Mouse (Mus musculus): ENCODE measurements at regions not wholly inside any gene's neighbourhood (a gene's known extent, or its start where the extent isn't known, plus 50 kb on each side); places are given as distances from the start of the nearest gene placed in this dataset.

DNA sequence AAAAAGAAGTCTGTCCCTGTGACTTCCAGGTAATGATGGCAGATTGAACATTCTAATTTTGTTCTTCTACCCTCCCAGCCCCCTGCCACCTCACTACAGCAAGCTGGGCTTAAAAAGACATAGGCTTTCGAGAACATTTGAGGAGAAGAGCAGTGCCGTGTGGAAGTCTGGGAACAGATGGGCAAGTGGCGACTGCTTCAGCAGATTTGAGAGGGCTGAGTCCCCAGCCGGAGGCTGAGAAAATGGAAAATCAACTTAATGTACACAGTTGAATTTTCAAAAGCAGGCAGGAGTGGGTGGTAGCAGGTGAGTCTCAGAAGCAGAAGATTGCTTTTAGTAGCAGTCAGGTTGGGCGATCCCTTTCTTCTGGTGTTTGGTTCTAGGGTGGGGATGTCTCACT lies 110.2 kb upstream of the Ctbp2 start:
- no peak for DNase-seq (ENCODE audit: low spot score in 2 of 2)

DNA sequence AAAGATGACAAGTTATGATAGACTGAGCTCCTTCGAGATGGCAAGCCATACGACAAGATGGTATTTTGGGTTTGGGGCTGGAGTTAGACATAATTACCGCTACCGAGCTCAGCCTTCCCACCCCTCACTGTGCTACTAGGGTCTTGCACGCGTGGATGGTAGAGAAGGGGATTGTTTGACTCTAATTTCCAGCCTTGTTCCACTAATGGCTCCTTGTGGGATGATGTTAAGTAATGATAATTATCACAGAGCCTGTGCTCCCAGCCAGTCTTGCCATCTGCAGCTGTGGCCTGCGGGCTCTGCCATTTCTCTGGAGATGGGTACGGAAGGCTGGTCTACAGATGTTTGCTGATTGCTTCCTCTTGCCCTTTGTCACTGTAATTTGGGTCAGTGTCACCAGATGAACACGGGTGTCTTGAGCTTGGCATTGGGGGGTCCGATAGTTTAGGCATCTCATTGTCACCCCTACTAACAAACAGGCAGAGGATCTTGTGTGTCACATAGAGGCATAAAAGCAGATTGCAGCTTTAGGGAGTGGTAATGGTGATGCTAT lies 108.8 kb upstream of the Ctbp2 start:
- no peak for DNase-seq (ENCODE audit: low spot score in 2 of 2)

DNA sequence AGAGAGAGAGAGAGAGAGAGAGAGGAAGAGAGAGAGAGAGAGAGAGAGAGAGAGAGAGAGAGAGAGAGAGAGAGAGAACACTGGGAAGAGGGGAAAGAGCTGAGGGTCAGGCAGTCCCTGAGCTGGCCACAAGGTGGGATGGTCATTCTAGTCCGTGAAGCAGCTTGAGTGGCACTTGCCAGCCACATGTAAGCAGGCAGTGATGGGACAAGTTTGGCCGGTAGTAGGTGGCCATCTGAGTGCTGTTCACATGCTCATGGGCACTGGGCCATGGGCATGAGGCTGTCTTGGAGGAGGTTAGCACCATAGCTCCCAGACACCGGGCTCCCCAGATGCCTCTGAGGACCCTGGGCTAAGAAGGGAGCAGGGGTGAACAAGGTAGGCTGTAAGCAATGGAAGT lies 106.7 kb upstream of the Ctbp2 start:
- peak in 1 of 2 experiments; percentile 16 for DNase-seq (ENCODE audit: low spot score in 2 of 2)

DNA sequence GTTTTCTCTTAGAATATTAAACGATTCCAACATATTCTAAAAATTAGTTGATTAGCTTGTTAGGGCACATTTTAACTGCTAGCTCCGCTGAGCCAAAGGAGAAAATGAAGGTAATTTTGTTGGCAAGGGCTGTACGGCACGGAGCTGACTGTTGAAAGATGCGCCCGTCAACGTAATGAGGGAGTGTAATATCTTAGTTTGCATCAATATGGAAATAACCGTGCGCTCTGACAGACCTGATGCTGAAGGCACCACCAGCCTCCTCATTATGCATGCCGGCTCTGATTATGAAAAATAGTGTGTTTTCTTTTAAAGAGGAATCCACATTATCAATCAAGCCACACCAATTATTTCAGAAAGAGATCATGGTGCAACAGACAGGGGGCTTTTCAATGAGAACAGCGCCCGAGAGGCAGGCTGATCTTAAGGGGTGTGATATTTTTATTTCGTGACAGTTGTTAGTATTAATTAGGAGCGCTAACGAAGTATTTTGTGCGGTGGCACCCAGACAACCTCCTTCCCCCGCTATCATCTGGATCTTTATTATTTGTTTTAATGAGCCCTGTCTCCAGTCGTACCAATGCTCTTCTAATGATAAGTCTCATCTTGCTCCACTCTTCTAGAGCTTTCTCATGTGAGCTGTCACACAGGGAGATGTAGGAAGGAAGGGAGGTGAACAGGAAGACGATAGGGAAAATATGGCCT lies 99.9 kb upstream of the Ctbp2 start:
- no peak for DNase-seq (ENCODE audit: low spot score in 2 of 2)

DNA sequence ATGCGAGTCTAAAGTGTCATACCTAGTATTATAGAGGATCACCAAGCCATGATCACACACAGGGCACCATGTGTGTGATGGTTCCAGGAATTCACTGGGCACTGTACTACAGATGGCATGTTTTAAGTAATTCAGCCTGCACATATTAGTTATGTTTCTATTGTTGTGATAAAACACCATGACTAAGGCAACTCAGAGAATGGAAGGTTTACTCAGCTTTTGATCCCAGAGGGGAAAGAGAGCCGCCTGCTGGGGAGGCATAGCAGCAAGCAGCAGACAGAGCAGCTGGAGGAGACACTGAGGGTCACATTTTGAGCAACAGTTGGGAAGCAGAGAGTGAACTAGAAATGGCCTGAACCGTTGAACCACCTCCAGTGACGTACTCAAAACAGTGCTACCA lies 88.2 kb upstream of the Ctbp2 start:
- DNase-seq (ENCODE audit: low spot score in 2 of 2) = no peak

DNA sequence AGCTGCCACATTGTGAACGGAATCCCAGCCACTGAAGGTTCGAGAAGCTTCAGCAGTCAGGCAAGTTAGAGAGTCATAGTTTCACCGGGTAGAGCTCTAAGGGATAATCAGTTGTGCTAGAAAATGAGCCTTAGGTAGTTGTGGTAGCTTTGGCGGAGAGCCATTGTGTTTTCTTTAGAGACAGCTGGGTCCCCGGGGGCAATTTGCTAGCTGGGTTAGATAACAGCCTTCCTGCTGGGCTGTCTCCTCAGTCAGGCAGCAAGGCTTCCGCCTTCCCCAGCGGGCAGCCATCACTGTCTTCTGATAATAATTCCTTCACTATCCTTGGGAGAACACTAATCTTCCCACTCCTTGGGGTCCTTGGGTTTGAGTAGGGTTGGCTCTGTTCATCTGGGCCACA lies 81.5 kb upstream of the Ctbp2 start:
- DNase-seq (ENCODE audit: low spot score in 2 of 2) = no peak

DNA sequence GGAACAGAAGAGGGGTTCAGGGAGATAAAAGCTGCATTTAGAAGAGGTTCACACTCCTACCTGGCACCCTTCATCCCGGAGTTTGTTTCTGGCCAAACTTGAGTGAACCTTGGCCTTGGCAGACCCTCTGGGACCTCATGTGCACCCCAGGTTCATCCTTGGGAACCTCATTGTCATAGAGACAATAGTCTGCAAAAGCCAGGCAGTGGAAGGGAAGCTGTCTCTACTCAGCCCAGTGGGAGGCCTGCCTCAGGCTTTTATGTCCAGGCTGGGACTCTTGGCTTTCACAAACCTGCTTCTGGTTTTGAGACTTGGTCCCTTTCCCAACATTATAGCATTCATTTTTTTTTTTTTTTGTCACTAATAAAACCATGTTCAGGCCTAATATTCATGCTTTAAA lies 80.3 kb upstream of the Ctbp2 start:
- DNase-seq (ENCODE audit: low spot score in 2 of 2) = no peak

DNA sequence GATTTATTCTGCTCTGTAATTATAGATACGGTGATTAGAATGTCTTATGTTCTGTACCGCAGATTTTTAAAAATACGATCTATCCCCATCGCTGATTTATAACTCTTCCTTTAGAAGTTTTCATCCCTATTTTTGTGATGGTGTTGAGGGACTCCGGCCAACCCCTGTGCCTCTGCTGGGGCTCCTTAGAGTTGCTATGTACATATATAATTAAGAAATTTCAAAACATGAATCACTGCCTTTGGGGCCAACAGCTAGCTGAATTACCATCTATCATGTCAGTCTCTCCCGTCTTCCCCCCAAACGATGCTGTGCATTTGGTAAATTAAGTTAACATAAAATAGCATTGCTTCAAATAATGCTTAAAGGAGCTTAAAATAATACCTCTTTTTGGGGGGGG lies 79.8 kb upstream of the Ctbp2 start:
- DNase-seq (ENCODE audit: low spot score in 2 of 2) = no peak

DNA sequence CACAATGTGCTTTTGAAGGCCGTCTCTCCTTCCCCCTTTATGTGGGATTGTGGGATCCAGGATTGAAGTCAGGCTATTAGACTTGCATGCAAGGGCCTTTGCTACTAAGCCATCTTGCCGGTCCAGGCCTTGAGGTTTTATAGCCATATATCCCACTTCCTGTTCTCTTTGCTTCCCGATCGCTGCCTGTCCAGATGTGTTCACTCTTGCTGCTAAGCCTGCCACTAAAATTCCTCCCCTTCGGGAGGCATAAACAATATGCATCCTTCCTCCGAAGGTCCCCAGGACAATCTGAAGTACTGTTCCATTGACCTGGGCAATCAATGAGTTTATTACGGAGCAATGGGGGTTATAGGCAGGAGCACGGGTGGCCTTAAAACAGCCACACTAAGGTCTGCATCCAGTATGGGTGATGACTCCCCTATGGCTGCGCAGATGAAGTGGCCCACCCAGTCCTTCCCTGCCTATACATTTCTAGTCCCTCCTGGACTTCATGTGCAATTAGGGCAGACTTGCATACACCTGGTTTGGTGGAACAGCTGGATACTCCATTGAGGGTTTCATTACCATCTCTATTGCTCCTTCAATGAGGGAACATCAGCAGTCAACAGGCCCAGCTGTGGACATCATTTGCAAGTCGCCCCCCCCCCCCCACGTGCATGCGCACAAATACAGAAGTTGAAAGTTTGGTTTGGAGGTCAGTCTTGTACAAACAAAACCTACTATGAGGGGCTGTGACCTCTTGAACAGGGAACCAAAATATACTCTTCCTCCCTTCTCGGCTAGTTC lies 78.1 kb upstream of the Ctbp2 start:
- DNase-seq (ENCODE audit: low spot score in 2 of 2) = no peak

DNA sequence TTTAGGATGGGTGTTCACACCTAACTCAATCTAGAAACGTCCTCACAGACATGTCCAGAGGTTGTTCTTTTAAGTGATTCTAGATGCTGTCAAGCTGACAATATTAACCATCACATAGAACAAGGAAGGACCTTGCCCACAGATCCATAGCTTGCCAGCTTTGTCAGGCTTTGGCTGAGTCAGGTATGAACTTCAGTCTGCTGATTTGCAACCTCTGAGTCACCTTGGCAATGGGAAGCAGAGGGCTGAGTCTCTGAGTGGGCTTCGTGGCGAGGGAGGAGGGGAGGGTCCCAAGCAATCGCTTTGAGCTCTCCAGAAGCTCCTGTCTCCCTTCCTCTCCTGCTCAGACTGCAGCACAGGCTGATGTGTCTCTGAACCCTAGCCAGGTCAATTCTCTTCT lies 74.9 kb upstream of the Ctbp2 start:
- no peak for DNase-seq (ENCODE audit: low spot score in 2 of 2)

DNA sequence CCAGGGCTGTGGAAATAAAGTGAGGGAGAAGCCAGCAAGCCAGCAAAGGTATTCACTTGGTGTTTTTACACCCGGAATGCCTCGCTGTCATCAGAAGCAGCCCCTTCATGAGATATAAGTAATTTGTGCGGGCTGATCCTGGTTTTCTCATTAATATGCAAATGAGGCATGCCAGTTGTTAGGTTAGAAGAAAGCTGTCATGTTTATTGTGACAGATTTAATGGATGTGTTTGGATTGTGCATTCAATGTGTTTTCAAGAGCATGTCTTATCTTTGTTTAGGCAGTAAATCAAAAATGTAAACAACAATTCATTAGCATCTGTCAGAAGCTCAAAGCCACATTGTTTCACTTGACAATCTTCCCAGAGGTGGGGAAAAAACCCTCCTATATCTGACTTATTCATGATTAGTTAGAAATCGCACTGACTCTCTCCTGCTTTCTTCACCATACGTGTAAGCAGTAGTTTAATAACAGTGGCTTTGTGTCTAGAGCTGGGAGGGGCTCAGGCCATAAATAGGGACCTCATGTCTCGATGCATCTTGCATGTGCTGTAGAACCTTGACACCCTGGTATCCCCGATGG lies 65.8 kb upstream of the Ctbp2 start:
- DNase-seq (ENCODE audit: low spot score in 2 of 2) = no peak

DNA sequence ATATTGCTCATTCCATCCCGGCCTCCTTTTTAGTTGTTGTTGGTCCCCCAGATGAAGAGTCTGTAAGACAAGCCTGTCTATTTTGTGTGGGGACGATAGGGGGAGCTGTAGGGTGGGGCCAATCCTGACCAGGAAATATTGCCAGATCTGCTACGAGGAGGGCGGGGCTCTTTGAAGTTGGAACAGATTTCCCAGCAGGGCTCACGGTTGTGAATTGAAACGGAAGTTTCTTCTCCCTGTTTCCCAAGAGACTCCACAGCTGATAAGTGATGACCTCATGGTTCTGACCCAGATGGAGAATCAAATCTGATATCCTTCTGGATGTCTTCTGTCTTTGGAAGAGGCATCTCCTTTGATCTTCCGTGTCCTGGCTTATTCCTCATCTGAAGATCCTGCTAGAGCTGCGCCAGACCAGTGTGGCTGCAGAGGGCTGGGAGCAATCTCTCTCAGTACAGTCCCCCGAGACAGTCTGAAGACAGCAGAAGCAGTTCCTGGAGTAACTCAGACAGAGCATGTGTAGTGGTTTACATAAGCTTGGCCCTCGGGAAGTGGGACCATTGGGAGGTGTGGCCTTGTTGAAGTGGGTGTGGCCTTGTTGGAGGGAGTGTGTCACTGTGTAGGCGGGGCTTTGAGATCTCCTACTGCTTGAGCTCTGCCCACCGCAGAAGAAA lies 61.9 kb upstream of the Ctbp2 start:
- peak in 1 of 2 experiments; percentile 50 for DNase-seq (ENCODE audit: low spot score in 2 of 2)

DNA sequence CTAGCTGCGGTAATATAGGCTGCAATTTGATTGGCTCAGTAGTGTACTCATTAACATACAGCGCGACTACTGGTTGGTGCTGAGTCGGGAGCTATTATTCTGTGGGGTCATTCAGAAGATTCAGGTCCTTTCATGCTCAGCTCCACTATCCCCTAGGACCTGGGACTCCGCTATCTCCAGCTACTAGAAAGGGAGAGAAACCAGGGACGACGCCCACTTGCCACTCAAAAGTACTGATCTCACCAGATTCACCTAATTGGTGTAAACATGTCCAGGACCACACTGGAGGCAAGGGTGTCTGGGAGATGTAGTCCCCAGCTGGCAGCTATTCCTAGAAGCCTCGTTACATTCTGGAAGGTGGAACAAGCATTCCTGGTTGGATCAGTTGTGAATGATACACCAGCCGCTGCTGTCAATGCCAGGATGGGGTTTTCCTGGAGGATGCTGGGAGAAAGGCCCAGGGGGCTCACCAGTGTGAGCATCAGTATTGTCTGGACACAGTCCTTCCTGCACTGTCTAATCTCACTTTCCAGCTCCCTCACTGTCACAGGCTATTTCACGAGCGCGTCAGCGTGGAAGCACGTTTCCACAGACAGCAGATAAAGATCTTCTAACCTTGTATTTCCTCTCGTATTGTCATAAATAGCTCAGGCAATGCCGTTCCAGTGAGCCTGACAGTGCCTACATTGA lies 60.9 kb upstream of the Ctbp2 start:
- no peak for DNase-seq (ENCODE audit: low spot score in 2 of 2)

DNA sequence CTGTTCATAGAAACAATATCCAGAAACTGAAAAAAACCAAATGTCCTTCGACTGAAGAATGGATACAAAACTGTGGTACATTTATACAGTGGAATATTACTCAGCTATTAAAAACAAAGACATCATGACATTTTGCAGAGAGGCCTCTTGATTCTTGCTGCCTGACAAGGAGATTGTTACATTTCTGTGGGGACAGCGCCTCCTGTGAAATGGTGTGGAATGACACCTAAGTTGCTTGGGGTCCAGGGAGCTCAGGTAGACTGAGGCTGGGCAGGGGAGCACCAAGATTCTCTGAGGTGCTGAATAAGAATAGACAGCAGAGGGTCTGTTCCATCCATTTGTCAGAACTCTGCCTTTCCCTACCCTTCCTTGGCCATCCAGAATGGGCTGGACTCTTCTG lies 57.2 kb upstream of the Ctbp2 start:
- DNase-seq (ENCODE audit: low spot score in 2 of 2) = no peak

DNA sequence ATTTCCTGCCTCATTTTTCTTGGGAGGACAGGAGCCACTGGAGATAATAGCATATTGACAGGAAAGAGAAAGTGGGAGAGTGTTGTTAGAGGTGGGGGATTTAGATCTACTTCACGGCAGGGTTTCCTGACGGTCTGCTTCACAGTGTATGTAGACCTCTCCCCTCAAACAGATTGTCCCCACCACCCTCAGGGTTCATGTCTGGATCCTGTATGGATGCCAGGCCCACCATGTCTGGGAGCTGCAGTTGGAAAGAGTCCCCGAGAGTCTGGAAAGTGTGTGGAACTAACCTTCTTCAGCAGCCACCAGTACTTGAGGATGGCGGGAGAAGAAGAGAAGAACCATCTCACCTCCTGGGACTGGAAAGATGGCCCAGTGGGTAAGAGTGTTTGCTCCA lies 53.0 kb upstream of the Ctbp2 start:
- DNase-seq (ENCODE audit: low spot score in 2 of 2) = no peak

DNA sequence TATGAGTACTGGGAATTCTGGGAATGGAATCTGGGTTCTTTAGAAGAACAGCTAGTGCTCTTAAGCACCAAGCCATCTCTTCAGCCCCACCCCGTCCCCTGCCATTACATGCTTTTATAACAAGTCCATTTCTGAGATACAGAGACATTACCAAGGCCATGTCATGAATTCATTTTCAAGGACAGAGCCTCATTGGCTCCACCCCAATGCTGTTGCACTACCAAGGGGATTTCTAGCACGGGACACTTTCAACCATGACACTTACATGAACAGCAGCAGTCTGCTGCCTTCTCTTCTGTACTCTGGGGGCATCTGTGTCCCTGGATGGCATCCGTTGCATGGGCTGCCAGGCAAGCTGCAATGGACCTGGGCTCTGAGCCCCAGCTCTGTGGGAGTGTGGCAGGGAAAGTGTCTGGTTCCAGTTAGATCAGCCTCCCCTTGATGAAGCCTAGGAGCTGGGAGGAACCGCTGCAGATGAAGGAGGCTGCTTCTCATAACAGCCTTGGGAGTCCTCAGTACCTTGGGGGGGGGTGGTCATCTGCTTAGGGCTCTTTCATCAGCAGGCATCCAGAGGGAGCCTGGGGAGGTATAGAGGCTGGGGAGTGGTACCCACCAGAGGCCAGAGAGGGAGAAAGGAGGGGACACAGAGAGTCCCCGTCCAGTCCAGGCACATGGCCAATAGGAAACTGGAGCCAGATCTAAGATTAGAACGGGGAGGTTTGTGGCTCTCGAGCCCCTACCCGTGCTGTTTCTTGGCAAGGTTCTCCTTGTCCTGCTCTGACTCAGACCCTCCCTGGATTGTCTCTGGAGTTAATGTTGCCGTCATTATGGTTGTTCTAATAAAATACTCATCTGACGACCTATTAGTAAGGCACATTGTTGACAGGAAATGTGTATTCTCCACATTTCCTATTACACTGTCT lies 52.4 kb upstream of the Ctbp2 start:
- peak in 1 of 2 experiments; percentile 71 for DNase-seq (ENCODE audit: low spot score in 2 of 2)

Measured in cerebellum, postnatal 4 days (tissue).